Mouse (Mus musculus): ENCODE results near the gene Pno1. TPM values are rescaled to one million over a fixed set of nuclear protein-coding genes. Genes with fewer than 3 reads are reported as not detected.

The Pno1 gene
- polyA plus RNA-seq, 1 experiment from 2014 or later = 49.7 TPM

- peaks cover 30% of the 10 kb centered on the region for H3K4me1 ChIP-seq (replicated peaks; ENCODE audit: control insufficient read depth, insufficient read depth, low read length)
- no peak overlapping the region for H3K4me3 ChIP-seq (replicated peaks; ENCODE audit: low read length)
- DNase-seq (ENCODE audit: low spot score) (no peak), ATAC-seq (ENCODE audit: low FRiP score) (no peak)
- H3K9ac ChIP-seq = no peak overlapping the region
- no peaks in the 10 kb centered on the region for H3K27me3 ChIP-seq (ENCODE audit: control insufficient read depth, insufficient read depth, low read length)
- no peak overlapping the region for H3K4me2 ChIP-seq (replicated peaks)
- no peaks in the 10 kb centered on the region for H3K36me3 ChIP-seq (replicated peaks; ENCODE audit: control insufficient read depth, insufficient read depth)
- H3K9me3 ChIP-seq (ENCODE audit: control insufficient read depth, low read length) = no peaks in the 10 kb centered on the region
- H3K27ac ChIP-seq = no peak overlapping the region
- 63% methylated on average over 1 of the region's 1 CpGs for whole genome bisulfite sequencing
Measured at GRCm38 (mm10) chr11:17163956-17164355, 47.4 kb downstream of the Pno1 start.

- Histone ChIP-seq H3K36me3 (replicated peaks; ENCODE audit: control insufficient read depth, insufficient read depth) (no peaks in the 10 kb centered on the region), H3K4me3 (replicated peaks; ENCODE audit: low read length) (peak overlapping the region; percentile 99), H3K9ac (peak overlapping the region; percentile 99), H3K4me1 (replicated peaks; ENCODE audit: control insufficient read depth, insufficient read depth, low read length) (peaks cover 37% of the 10 kb centered on the region), H3K9me3 (ENCODE audit: control insufficient read depth, low read length) (no peaks in the 10 kb centered on the region), H3K27me3 (ENCODE audit: control insufficient read depth, insufficient read depth, low read length) (no peaks in the 10 kb centered on the region), H3K4me2 (replicated peaks) (peak overlapping the region; percentile 71), H3K27ac (peak overlapping the region; percentile 96)
- WGBS = 3% methylated on average over 12 of the region's 12 CpGs
- ATAC-seq (ENCODE audit: low FRiP score) = no peak
- peak; percentile 78 for DNase-seq (ENCODE audit: low spot score)
Measured at GRCm38 (mm10) chr11:17160242-17160641, 51.1 kb downstream of the Pno1 start.

- Histone ChIP-seq H3K27ac (peak overlapping the region; percentile 96), H3K4me1 (replicated peaks; ENCODE audit: control insufficient read depth, insufficient read depth, low read length) (peaks cover 37% of the 10 kb centered on the region), H3K9ac (peak overlapping the region; percentile 99), H3K4me2 (replicated peaks) (peak overlapping the region; percentile 71), H3K36me3 (replicated peaks; ENCODE audit: control insufficient read depth, insufficient read depth) (no peaks in the 10 kb centered on the region), H3K9me3 (ENCODE audit: control insufficient read depth, low read length) (no peaks in the 10 kb centered on the region), H3K4me3 (replicated peaks; ENCODE audit: low read length) (peak overlapping the region; percentile 99), H3K27me3 (ENCODE audit: control insufficient read depth, insufficient read depth, low read length) (no peaks in the 10 kb centered on the region)
- ATAC-seq (ENCODE audit: low FRiP score) (peak; percentile 23), DNase-seq (ENCODE audit: low spot score) (peak; percentile 50)
- under 1% methylated on average over 44 of the region's 46 CpGs for WGBS
Measured at GRCm38 (mm10) chr11:17159738-17160241, 51.6 kb downstream of the Pno1 start.

- H3K4me1 ChIP-seq (replicated peaks; ENCODE audit: control insufficient read depth, insufficient read depth, low read length) = peaks cover 34% of the 10 kb centered on the region
- WGBS = under 1% methylated on average over 84 of the region's 89 CpGs
- H3K4me3 ChIP-seq (replicated peaks; ENCODE audit: low read length) = peak within 1 kb of the TSS; percentile 99
- no peaks in the 10 kb centered on the region for H3K36me3 ChIP-seq (replicated peaks; ENCODE audit: control insufficient read depth, insufficient read depth)
- H3K9me3 ChIP-seq (ENCODE audit: control insufficient read depth, low read length) = no peaks in the 10 kb centered on the region
- H3K4me2 ChIP-seq (replicated peaks) = peak within 1 kb of the TSS; percentile 82
- peak within 1 kb of the TSS; percentile 99 for H3K9ac ChIP-seq
- ATAC-seq (ENCODE audit: low FRiP score) = peak; percentile 98
- peak within 1 kb of the TSS; percentile 96 for H3K27ac ChIP-seq
- no peaks in the 10 kb centered on the region for H3K27me3 ChIP-seq (ENCODE audit: control insufficient read depth, insufficient read depth, low read length)
- peak; percentile 98 for DNase-seq (ENCODE audit: low spot score)
Measured at GRCm38 (mm10) chr11:17158858-17159737, 52.3 kb downstream of the Pno1 start, which contains the start of gene Ppp3r1. Gene Ppp3r1 (plus strand): TSS chr11:17159263.

Other genes starting within 250 kb of the Pno1 start
- 142 and 148 TPM in 2 replicates for gene Cnrip1, start 160.0 kb downstream of the Pno1 start, polyA plus RNA-seq (2014; fragmentation: Nextera tagmentation; extraction: Ambion mirVana)
- 4.4 TPM in 2 replicates for gene Plek, start 159.2 kb downstream of the Pno1 start, polyA plus RNA-seq (2014; fragmentation: Nextera tagmentation; extraction: Ambion mirVana)
- 240 and 268 TPM in 2 replicates for gene Ppp3r1, start 52.3 kb downstream of the Pno1 start, polyA plus RNA-seq (2014; fragmentation: Nextera tagmentation; extraction: Ambion mirVana)
- 21.0 TPM in 2 replicates for gene Wdr92, start 29.5 kb downstream of the Pno1 start, polyA plus RNA-seq (2014; fragmentation: Nextera tagmentation; extraction: Ambion mirVana)
- gene C1d, start 46.0 kb upstream of the Pno1 start, polyA plus RNA-seq (2014; fragmentation: Nextera tagmentation; extraction: Ambion mirVana) = 154 and 167 TPM in 2 replicates